Mouse (Mus musculus) erythroblast, embryonic 14.5 days (primary cell): ENCODE results near the gene Cpa3.

Experiments
- GATA1 ChIP-seq: IDR thresholded peaks from 2 replicates; pipeline ENCODE4 v1.6.1; 2012; ENCODE audit warnings: low read length, inconsistent platforms, mixed read lengths
- TAL1 ChIP-seq: IDR thresholded peaks from 3 replicates; pipeline ENCODE4 v1.6.1; 2012; ENCODE audit warnings: low read length, inconsistent platforms, mixed read lengths

- TF ChIP-seq GATA1 (no peak), TAL1 (no peak)
Measured at GRCm38 (mm10) chr3:20242050-20242449, at the start of gene Cpa3.
